9 mouse cellular contexts compared by ENCODE assay signal in genomic region chr2:159443581-159443980, GRCm38 (mm10).
A peak's percentile ranks its signal among the peaks of the same experiment; 100 is the strongest.
DNase-seq lines count a peak whose midpoint lies in the region; ATAC-seq lines count a peak whose summit lies in the region.
"Had no signal": no experiment of that assay in that cellular context is flagged by ENCODE, and none has a peak within 500 bp of the region (broad histone marks: within the 10 kb centered on the region; RNA-seq: fewer than 3 reads in every experiment).

No protein-coding gene starts in this region.

- H3K27ac ChIP-seq in hindbrain, embryonic 14.5 days, result no peak overlapping the region
- H3K27ac ChIP-seq: limb, embryonic 12.5 days had no signal

- no peak overlapping the region for H3K9ac ChIP-seq in hindbrain, embryonic 14.5 days
- H3K9ac ChIP-seq: limb, embryonic 12.5 days had no signal

- no peaks in the 10 kb centered on the region for H3K9me3 ChIP-seq in hindbrain, embryonic 14.5 days (ENCODE audit: control insufficient read depth, low read length)
- H3K9me3 ChIP-seq: limb, embryonic 12.5 days had no signal

- no peak overlapping the region for H3K4me2 ChIP-seq in hindbrain, embryonic 14.5 days (replicated peaks)
- H3K4me2 ChIP-seq: limb, embryonic 12.5 days had no signal

- 21% methylated on average over 8 of the region's 8 CpGs for WGBS in hindbrain, embryonic 14.5 days

- DNase-seq in gastrocnemius, postnatal 10 days, result peak; percentile 28
- no peak for DNase-seq in gastrocnemius, adult 8-10 months (ENCODE audit: low spot score in 2 of 2)
- DNase-seq in right cerebral cortex, adult 18-20 months, result peak; percentile 25
- no peak for DNase-seq in right cerebral cortex, postnatal 36 days (ENCODE audit: low spot score in 2 of 2)
- DNase-seq in hindbrain, embryonic 14.5 days (ENCODE audit: low spot score), result peak; percentile 64
- DNase-seq in retina, postnatal 1 day, result peak; percentile 62
- no peak for DNase-seq in ovary, postnatal 10 days (ENCODE audit: low spot score)

- no peak overlapping the region for H3K4me3 ChIP-seq in hindbrain, embryonic 14.5 days (replicated peaks; ENCODE audit: low read length)
- H3K4me3 ChIP-seq: limb, embryonic 12.5 days had no signal

- no peaks in the 10 kb centered on the region for H3K36me3 ChIP-seq in hindbrain, embryonic 14.5 days (replicated peaks; ENCODE audit: control insufficient read depth, insufficient read depth)
- H3K36me3 ChIP-seq: limb, embryonic 12.5 days had no signal

- no peaks in the 10 kb centered on the region for H3K27me3 ChIP-seq in hindbrain, embryonic 14.5 days (ENCODE audit: control insufficient read depth, insufficient read depth, low read length)

- no peaks in the 10 kb centered on the region; the same call in 1 of the 2 replicates for H3K4me1 ChIP-seq in hindbrain, embryonic 14.5 days (replicated peaks; ENCODE audit: control insufficient read depth, insufficient read depth, low read length)

- ATAC-seq in hindbrain, embryonic 14.5 days (ENCODE audit: low FRiP score), result no peak
- ATAC-seq in CD4-positive, CD25-positive, alpha-beta regulatory T cell, adult 4 months, result no peak

Comparison
In these comparisons a context has a peak if more than half of its experiments do, and no peak if none do; other contexts are left out.
1. DNase-seq: peak in gastrocnemius, postnatal 10 days (single experiment), right cerebral cortex, adult 18-20 months (single experiment), hindbrain, embryonic 14.5 days (single experiment) and retina, postnatal 1 day (single experiment); none in gastrocnemius, adult 8-10 months (0 of 2), right cerebral cortex, postnatal 36 days (0 of 2) and ovary, postnatal 10 days (single experiment).